Mouse (Mus musculus): ENCODE results near the gene Cybb.
"Not testable (repeated sequence)": the region's sequence is repeated elsewhere in the genome, so short reads cannot be mapped to it uniquely, and the experiment has no call there.

The Cybb gene

GRCm38 (mm10) chrX:9487671-9488070, at the start of gene Cybb:
Gene Cybb, minus strand, starts transcription at chrX:9487771.
- no peak for DNase-seq (ENCODE audit: low spot score in 2 of 2)

GRCm38 (mm10) chrX:9536881-9537280, 49.3 kb upstream of the Cybb start:
- DNase-seq (ENCODE audit: low spot score in 2 of 2) = no peak

- DNase-seq (ENCODE audit: low spot score in 2 of 2) = peak in 1 of 2 experiments; percentile 3
Measured at GRCm38 (mm10) chrX:9519969-9520368, 32.4 kb upstream of the Cybb start.

GRCm38 (mm10) chrX:9517531-9517930, 30.0 kb upstream of the Cybb start:
- DNase-seq (ENCODE audit: low spot score in 2 of 2) = not testable (repeated sequence)

- not testable (repeated sequence) for DNase-seq (ENCODE audit: low spot score in 2 of 2)
Measured at GRCm38 (mm10) chrX:9475036-9475435, 12.5 kb downstream of the Cybb start.

GRCm38 (mm10) chrX:9474440-9474839, 13.1 kb downstream of the Cybb start:
- no peak for DNase-seq (ENCODE audit: low spot score in 2 of 2)

DNA sequence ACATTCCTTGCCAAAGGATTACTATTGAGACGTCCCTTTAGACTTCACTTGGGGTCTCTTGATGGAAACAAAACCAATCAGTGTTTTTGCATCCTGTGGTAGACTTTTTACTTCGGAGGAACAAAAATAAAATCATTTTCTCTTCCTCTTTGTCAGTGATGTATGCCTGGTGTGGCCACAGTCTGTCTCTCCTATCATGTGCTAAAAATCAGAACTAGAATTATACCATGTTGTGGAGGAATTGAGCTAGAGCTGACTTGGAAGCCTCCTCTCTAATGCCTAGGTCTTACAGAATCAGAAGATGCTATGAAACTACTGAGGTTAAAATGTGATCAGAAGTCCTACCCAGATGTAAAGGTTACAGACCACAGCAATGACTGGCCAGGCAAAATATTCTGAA, 13.8 kb downstream of the Cybb start:
- DNase-seq (ENCODE audit: low spot score in 2 of 2) = no peak

GRCm38 (mm10) chrX:9470811-9471388, 16.7 kb downstream of the Cybb start:
- peak; percentile 2 to 16 for DNase-seq (ENCODE audit: low spot score in 2 of 2)

DNA sequence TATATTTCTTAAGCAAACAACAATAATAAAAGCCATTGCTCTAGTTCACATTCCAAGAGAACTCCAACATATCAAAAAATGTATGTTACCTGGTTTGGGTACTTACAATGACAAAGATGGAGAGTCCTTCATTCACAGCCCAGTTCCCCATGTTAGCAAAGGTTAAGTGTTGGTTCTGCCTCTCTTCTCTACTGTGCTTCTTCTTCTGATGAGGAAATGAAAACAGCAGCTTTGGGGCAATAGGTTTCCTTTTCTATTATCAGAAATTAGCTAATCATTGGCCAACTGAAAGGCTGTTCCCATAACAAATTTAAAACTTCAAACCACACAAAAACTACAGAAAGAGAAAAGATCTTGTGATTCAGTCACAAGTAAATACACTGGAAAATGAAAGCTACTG, 18.5 kb downstream of the Cybb start:
- no peak for DNase-seq (ENCODE audit: low spot score in 2 of 2)

- DNase-seq (ENCODE audit: low spot score in 2 of 2) = no peak
Measured at GRCm38 (mm10) chrX:9467020-9467419, 20.6 kb downstream of the Cybb start.

DNA sequence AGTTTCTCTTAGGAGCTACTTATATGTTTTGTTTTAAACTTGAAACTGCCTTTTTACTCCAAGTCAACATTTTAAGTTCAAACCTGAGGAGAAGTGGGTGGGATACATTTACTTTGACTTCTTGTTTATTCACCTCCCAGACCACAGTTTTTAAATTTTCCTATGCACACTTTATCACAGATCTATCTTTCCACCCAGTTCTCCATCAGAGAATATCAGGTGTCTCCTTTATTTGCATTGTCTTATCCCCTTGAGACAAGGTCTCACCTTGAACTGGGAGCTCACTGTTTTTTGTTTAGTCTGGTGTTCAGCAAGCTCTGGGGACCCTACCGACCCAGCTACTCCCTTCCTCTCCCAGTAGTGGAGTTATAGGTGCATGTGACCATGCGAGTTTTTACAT, 21.7 kb downstream of the Cybb start:
- no peak for DNase-seq (ENCODE audit: low spot score in 2 of 2)

DNA sequence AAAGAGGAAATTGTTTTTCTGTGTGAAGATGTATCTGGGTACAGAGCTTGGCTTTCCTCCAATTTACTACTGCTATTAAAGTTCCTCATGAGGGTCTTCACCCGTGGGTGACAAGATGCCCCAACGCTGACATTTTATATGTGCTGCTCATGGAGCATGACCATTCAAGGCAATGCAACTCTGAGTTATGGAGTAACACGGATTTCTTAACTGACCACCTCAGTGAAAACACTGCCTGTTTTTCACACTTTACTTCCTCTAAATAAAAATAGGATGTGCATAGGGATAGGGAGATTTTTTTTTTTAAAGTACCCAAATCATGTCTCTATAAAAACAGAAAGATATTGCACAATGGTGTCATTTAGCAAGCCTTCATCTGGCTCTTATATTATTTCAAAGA, 24.9 kb downstream of the Cybb start:
- DNase-seq (ENCODE audit: low spot score in 2 of 2) = no peak

DNA sequence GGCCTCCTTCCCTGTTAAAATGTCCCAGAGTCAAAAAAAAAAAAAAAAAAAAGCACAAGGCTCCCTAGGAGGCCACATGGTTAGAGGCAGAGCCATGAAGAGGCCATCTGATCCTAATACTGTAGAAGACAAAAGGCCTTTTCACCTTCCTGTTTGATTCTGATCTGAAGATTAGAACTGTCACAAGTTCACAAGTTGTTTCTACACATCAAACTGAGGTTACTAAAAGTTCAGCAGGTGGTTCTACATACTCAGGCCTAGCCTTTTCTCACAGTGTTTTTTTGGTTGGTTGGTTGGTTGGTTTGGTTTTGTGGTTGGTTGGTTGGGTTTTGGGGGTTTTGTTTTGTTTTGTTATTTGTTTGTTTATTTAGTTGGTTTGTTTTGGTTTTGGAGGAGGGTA, 26.2 kb downstream of the Cybb start:
- no peak for DNase-seq (ENCODE audit: low spot score in 2 of 2)

DNA sequence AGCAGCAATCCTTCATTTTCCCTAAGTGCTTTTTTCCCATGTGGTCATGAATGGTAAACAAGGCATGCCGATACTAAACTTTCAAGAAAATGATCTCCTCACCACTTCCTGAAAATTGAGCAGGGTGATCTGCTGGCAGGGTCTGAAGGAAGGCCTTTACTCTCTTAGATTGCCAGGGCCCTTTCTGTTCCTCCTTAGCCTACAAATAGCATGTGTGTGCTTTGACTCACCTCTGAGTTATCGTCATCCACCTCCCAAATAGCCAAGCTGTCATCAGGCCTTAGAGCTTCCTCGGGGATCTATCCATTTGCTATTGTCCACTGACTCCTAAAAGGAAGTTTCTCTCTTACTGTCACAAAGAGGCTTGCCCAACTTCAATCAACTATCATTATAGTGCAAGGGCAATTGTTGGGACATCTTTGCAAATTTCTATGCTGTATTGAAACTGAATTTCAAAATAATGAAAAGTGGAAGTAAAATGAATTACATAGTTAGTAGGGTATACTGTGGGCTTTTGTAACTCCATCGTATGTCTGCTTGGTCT, 27.1 kb downstream of the Cybb start:
- no peak for DNase-seq (ENCODE audit: low spot score in 2 of 2)

- DNase-seq (ENCODE audit: low spot score in 2 of 2) = no peak
Measured at GRCm38 (mm10) chrX:9452375-9452774, 35.2 kb downstream of the Cybb start.

DNA sequence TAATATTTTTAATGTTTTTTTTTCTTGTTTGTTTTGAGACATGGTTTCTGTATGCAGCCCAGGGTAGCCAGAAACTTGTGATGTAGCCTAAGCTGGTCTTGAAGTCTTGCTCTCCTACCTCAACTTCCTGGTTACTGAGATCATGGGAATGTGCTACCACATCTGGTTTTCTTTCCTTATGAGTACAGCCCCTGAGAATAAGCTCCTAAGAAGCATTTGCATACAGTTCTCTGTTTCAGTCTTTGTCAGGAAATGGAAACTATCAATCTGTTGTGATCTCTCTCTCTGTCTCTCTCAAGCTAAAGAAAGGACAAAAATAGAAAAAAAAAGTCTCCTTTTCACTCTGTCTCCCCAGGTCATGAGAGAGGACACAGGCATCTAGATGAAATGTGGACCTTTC, 40.3 kb downstream of the Cybb start:
- DNase-seq (ENCODE audit: low spot score in 2 of 2) = no peak

DNA sequence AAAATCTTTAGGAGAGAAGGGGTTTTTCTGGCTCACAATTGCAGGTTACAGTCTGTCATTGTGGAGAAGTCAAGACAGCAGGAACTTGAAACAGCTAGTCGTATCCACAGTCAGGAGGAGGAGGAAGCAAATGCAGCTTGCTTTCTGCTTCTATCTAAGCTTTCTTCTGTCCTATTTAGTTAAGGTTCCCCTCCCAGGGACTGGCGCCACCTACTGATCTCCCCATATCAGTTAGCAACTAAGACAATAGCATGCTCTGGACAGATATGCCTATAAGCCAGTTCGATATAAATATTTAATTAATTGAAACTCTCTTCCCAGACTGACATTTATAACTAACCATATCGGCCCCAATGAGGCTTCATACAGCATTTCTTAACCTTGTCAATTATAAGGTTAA, 46.5 kb downstream of the Cybb start:
- DNase-seq (ENCODE audit: low spot score in 2 of 2) = no peak

- DNase-seq (ENCODE audit: low spot score in 2 of 2) = no peak
Measured at GRCm38 (mm10) chrX:9440556-9440955, 47.0 kb downstream of the Cybb start.

DNA sequence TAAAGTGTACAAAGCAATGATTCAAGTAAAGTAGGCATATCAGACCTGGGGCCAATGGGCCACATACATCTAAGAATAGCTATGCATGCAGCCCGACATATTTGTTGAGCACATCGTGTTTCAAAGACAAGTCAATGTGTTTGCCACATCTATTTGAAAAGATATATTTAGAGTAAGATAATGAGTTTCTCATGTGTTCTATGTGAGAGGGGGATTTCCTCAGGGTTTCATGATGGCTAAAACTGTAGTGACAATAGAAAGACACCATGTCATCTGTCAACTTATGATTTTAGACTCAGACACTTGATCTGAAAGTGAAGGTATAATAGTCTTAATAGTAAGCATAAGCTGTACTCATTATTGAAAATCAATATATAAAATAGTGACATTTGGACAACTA, 48.3 kb downstream of the Cybb start:
- DNase-seq (ENCODE audit: low spot score in 2 of 2) = no peak

- no peak for DNase-seq (ENCODE audit: low spot score in 2 of 2)
Measured at GRCm38 (mm10) chrX:9413889-9414288, 73.7 kb downstream of the Cybb start.

Measured in thymus, postnatal 10 days (tissue).